Mouse (Mus musculus) stomach, postnatal 0 days (tissue): Measurements from ENCODE around the gene Mast4.

ENCODE experiments used
- CTCF ChIP-seq: IDR thresholded peaks from 2 replicates; pipeline ENCODE4 v1.5.1; 2016; ENCODE audit warnings: antibody characterized with exemption, low read depth, mild to moderate bottlenecking, moderate library complexity
- EP300 ChIP-seq: optimal IDR thresholded peaks from 2 replicates; pipeline ENCODE3; 2016; ENCODE audit warnings: antibody characterized with exemption

GRCm38 (mm10) chr13:103244053-103244452 lies 90.2 kb downstream of the Mast4 start:
- TF ChIP-seq CTCF (no peak), EP300 (no peak)
